Comparison of ENCODE assay signal across 26 mouse cellular contexts in genomic region chr16:91334190-91334893, GRCm38 (mm10). TPM values are rescaled to one million over a fixed set of nuclear protein-coding genes. Genes with fewer than 3 reads are reported as not detected.
DNase-seq lines count a peak whose midpoint lies in the region; ATAC-seq and TF ChIP-seq lines count a peak whose summit lies in the region.
"Had no signal": no experiment of that assay in that cellular context is flagged by ENCODE, and none has a peak within 500 bp of the region (broad histone marks: within the 10 kb centered on the region; RNA-seq: fewer than 3 reads in every experiment).

No protein-coding gene starts in this region.

- no peaks in the 10 kb centered on the region for H3K4me1 ChIP-seq in limb, embryonic 14.5 days (ENCODE audit: control insufficient read depth, insufficient read depth, low read length)
- peaks cover 14% of the 10 kb centered on the region for H3K4me1 ChIP-seq in limb, embryonic 10.5 days
- H3K4me1 ChIP-seq in ES-E14 (ENCODE audit: control insufficient read depth in 2 of 2, insufficient read depth in 2 of 2, low read length in 2 of 2, poor library complexity in 1 of 2) = peaks cover 2 to 3% of the 10 kb centered on the region in 2 experiments
- H3K4me1 ChIP-seq in embryonic facial prominence, embryonic 10.5 days = peaks cover 13% of the 10 kb centered on the region
- H3K4me1 ChIP-seq in kidney, embryonic 15.5 days = no peaks in the 10 kb centered on the region
- H3K4me1 ChIP-seq: lung, embryonic 15.5 days had no signal

- no peak for TF ChIP-seq POLR2A in limb, embryonic 14.5 days (IDR thresholded peaks at IDR 0.05; ENCODE audit: borderline replicate concordance, extremely low read depth, insufficient read depth, insufficient read length)

- in situ Hi-C loops in ES-E14 (cut with MboI; ENCODE audit: low sequenced_read_pairs in 2 of 2, unreplicated experiment in 2 of 2) = no loop called here

- H3K9ac ChIP-seq in limb, embryonic 14.5 days (ENCODE audit: low read depth, low read length, severe bottlenecking) = no peak overlapping the region
- H3K9ac ChIP-seq in ES-E14 (ENCODE audit: insufficient read depth, low read depth, low read length, poor library complexity, severe bottlenecking) = no peak overlapping the region
- H3K9ac ChIP-seq in kidney, embryonic 15.5 days = no peak overlapping the region
- H3K9ac ChIP-seq: lung, embryonic 15.5 days had no signal

- H3K4me2 ChIP-seq in limb, embryonic 14.5 days (replicated peaks; ENCODE audit: low read depth, low read length, severe bottlenecking) = no peak overlapping the region
- H3K4me2 ChIP-seq in kidney, embryonic 15.5 days = no peak overlapping the region
- H3K4me2 ChIP-seq: liver, embryonic 11.5 days; lung, embryonic 15.5 days had no signal

- ATAC-seq in limb, embryonic 14.5 days (ENCODE audit: low FRiP score, low read depth) = no peak
- ATAC-seq in kidney, embryonic 15.5 days (replicated peaks; ENCODE audit: low FRiP score) = no peak
- ATAC-seq: forebrain, embryonic 16.5 days; intestine, embryonic 16.5 days had no signal

- H3K27ac ChIP-seq in limb, embryonic 14.5 days (replicated peaks; ENCODE audit: low read depth, low read length) = no peak overlapping the region
- H3K27ac ChIP-seq in limb, embryonic 10.5 days = no peak overlapping the region
- H3K27ac ChIP-seq in ES-E14 (ENCODE audit: insufficient read depth, low read depth, low read length, poor library complexity, severe bottlenecking) = peak overlapping the region; percentile 61; the same call in 1 of the 2 replicates
- H3K27ac ChIP-seq in embryonic facial prominence, embryonic 10.5 days (replicated peaks) = no peak overlapping the region
- no peak overlapping the region for H3K27ac ChIP-seq in kidney, embryonic 15.5 days
- H3K27ac ChIP-seq: kidney, postnatal 0 days; lung, embryonic 15.5 days had no signal

- WGBS in limb, embryonic 14.5 days = 14% methylated on average over 10 of the region's 10 CpGs
- 32% methylated on average over 10 of the region's 10 CpGs for WGBS in limb, embryonic 10.5 days
- 29% methylated on average over 10 of the region's 10 CpGs for WGBS in embryonic facial prominence, embryonic 10.5 days
- 12% methylated on average over 10 of the region's 10 CpGs for WGBS in kidney, embryonic 15.5 days

- H3K27me3 ChIP-seq in limb, embryonic 14.5 days (ENCODE audit: control insufficient read depth, insufficient read depth, low read length) = no peaks in the 10 kb centered on the region
- no peaks in the 10 kb centered on the region for H3K27me3 ChIP-seq in limb, embryonic 10.5 days (ENCODE audit: low read depth, poor library complexity, severe bottlenecking)
- H3K27me3 ChIP-seq in embryonic facial prominence, embryonic 10.5 days (replicated peaks; ENCODE audit: low read depth, poor library complexity, severe bottlenecking) = peaks cover 28% of the 10 kb centered on the region; the same call in 1 of the 2 replicates
- peaks cover 42% of the 10 kb centered on the region for H3K27me3 ChIP-seq in kidney, embryonic 15.5 days
- H3K27me3 ChIP-seq: lung, embryonic 15.5 days had no signal

- DNase-seq in limb, embryonic 14.5 days (ENCODE audit: low spot score) = peak; percentile 17
- no peak for DNase-seq in limb, embryonic 10.5 days (ENCODE audit: low spot score)
- DNase-seq in ES-E14 (ENCODE audit: low read depth, low spot score) = peak; percentile 59
- peak; percentile 42 for DNase-seq in embryonic facial prominence, embryonic 10.5 days (ENCODE audit: low spot score)
- peak; percentile 75 for DNase-seq in mesoderm, embryonic 11.5 days (ENCODE audit: low read depth, low spot score)
- DNase-seq in spleen, postnatal 36 days (ENCODE audit: low spot score in 2 of 2) = no peak
- no peak for DNase-seq in layer of hippocampus, postnatal 36 days
- DNase-seq: B cell, adult 2 months; cerebellum, postnatal 14 days; gastrocnemius, postnatal 10 days; layer of hippocampus, adult 9-11 months; right cerebral cortex, adult 18-20 months; spleen, adult 18-20 months had no signal

- H3K4me3 ChIP-seq in limb, embryonic 14.5 days (replicated peaks; ENCODE audit: low read length) = no peak overlapping the region
- H3K4me3 ChIP-seq in limb, embryonic 10.5 days = no peak overlapping the region
- no peak overlapping the region for H3K4me3 ChIP-seq in ES-E14 (ENCODE audit: insufficient read depth in 1 of 2, low read depth in 1 of 2, low read length in 2 of 2, poor library complexity in 1 of 2, severe bottlenecking in 1 of 2)
- H3K4me3 ChIP-seq in embryonic facial prominence, embryonic 10.5 days = no peak overlapping the region
- H3K4me3 ChIP-seq in kidney, embryonic 15.5 days (replicated peaks) = no peak overlapping the region
- H3K4me3 ChIP-seq: lung, embryonic 15.5 days had no signal

- H3K9me3 ChIP-seq in limb, embryonic 14.5 days (ENCODE audit: control insufficient read depth, low read length) = no peaks in the 10 kb centered on the region
- no peaks in the 10 kb centered on the region for H3K9me3 ChIP-seq in limb, embryonic 10.5 days (replicated peaks)
- no peaks in the 10 kb centered on the region for H3K9me3 ChIP-seq in ES-E14 (ENCODE audit: control insufficient read depth, insufficient read depth, low read depth, low read length)
- no peaks in the 10 kb centered on the region for H3K9me3 ChIP-seq in embryonic facial prominence, embryonic 10.5 days
- no peaks in the 10 kb centered on the region for H3K9me3 ChIP-seq in kidney, embryonic 15.5 days (replicated peaks)
- H3K9me3 ChIP-seq: lung, embryonic 15.5 days had no signal

- H3K36me3 ChIP-seq in limb, embryonic 14.5 days (ENCODE audit: control insufficient read depth, insufficient read depth, low read length) = no peaks in the 10 kb centered on the region
- H3K36me3 ChIP-seq in limb, embryonic 10.5 days = no peaks in the 10 kb centered on the region
- H3K36me3 ChIP-seq in ES-E14 (ENCODE audit: control insufficient read depth, insufficient read depth, low read length, poor library complexity, severe bottlenecking) = no peaks in the 10 kb centered on the region
- no peaks in the 10 kb centered on the region for H3K36me3 ChIP-seq in embryonic facial prominence, embryonic 10.5 days (replicated peaks)
- H3K36me3 ChIP-seq in kidney, embryonic 15.5 days = no peaks in the 10 kb centered on the region
- H3K36me3 ChIP-seq: lung, embryonic 15.5 days had no signal

TF ChIP-seq in ES-E14, 5 proteins besides CTCF, POLR2A, EP300 and RAD21:
- TF ChIP-seq ZNF384 (IDR thresholded peaks at IDR 0.05; ENCODE audit: low read depth, low read length) (no peak), ZC3H11A (IDR thresholded peaks at IDR 0.05; ENCODE audit: borderline replicate concordance, low read depth, low read length) (no peak), HCFC1 (IDR thresholded peaks at IDR 0.05; ENCODE audit: borderline replicate concordance, insufficient read depth, low read length) (no peak), MAFK (IDR thresholded peaks at IDR 0.05; ENCODE audit: insufficient read depth, low read depth, low read length) (no peak), CHD2 (IDR thresholded peaks at IDR 0.05; ENCODE audit: low read depth, low read length) (no peak)

RNA-seq across cellular contexts. Expression of gene Ifnar2, which starts 38.2 kb away (rescaled TPM):
- 36.2 and 38.7 TPM in 2 replicates for polyA plus RNA-seq in limb, embryonic 14.5 days (2012; rRNA removed)
- polyA plus RNA-seq in limb, embryonic 14.5 days (2014; fragmentation: Nextera tagmentation; extraction: Ambion mirVana) = 59.7 and 64.8 TPM in 2 replicates
- polyA plus RNA-seq in limb, embryonic 10.5 days (2016; fragmentation: Nextera tagmentation; extraction: Ambion mirVana) = 33.0 and 35.3 TPM in 2 replicates
- total RNA-seq in ES-E14 (2012; rRNA removed) = 20.6 and 33.6 TPM in 2 replicates
- polyA plus RNA-seq in embryonic facial prominence, embryonic 10.5 days (2016; fragmentation: Nextera tagmentation; extraction: Ambion mirVana) = 29.7 and 31.0 TPM in 2 replicates
- polyA plus RNA-seq in kidney, embryonic 15.5 days (2015; fragmentation: Nextera tagmentation; extraction: Ambion mirVana) = 50.5 and 51.8 TPM in 2 replicates
- total RNA-seq in layer of hippocampus, postnatal 36 days (2021) = 10 to 100 TPM; 20.6 to 23.0 TPM

RNA-seq across cellular contexts. Expression of gene Gm21970, which starts 57.2 kb away (rescaled TPM):
- polyA plus RNA-seq in limb, embryonic 14.5 days (2012; rRNA removed) = not detected in 2 replicates
- polyA plus RNA-seq in limb, embryonic 14.5 days (2014; fragmentation: Nextera tagmentation; extraction: Ambion mirVana) = not detected in 2 replicates
- not detected in 2 replicates for polyA plus RNA-seq in limb, embryonic 10.5 days (2016; fragmentation: Nextera tagmentation; extraction: Ambion mirVana)
- total RNA-seq in ES-E14 (2012; rRNA removed) = not detected in 2 replicates
- polyA plus RNA-seq in embryonic facial prominence, embryonic 10.5 days (2016; fragmentation: Nextera tagmentation; extraction: Ambion mirVana) = not detected in 2 replicates
- polyA plus RNA-seq in kidney, embryonic 15.5 days (2015; fragmentation: Nextera tagmentation; extraction: Ambion mirVana) = not detected in 2 replicates
- total RNA-seq in layer of hippocampus, postnatal 36 days (2021) = not detected
- total RNA-seq: gastrocnemius, postnatal 10 days; heart, adult 8-10 months; left cerebral cortex, postnatal 10 days; MEL; neutrophil, adult 5-6 weeks had no signal
- polyA plus RNA-seq: embryonic facial prominence, embryonic 14.5 days; forebrain, embryonic 16.5 days; heart, postnatal 0 days; intestine, embryonic 16.5 days; kidney, postnatal 0 days; liver, embryonic 11.5 days; lung, embryonic 15.5 days; stomach, embryonic 16.5 days had no signal

Comparison
In these comparisons a context has a peak if more than half of its experiments do, and no peak if none do; other contexts are left out.
1. DNase-seq: peak in limb, embryonic 14.5 days (single experiment), ES-E14 (single experiment), embryonic facial prominence, embryonic 10.5 days (single experiment) and mesoderm, embryonic 11.5 days (single experiment); none in limb, embryonic 10.5 days (single experiment), spleen, postnatal 36 days (0 of 2) and layer of hippocampus, postnatal 36 days (0 of 2).